Mouse (Mus musculus): ENCODE results near the gene Uqcc2. TPM values are rescaled to one million over a fixed set of nuclear protein-coding genes. Genes with fewer than 3 reads are reported as not detected.

Gene Uqcc2
- polyA plus RNA-seq, 1 experiment = 1,028 TPM

DNA sequence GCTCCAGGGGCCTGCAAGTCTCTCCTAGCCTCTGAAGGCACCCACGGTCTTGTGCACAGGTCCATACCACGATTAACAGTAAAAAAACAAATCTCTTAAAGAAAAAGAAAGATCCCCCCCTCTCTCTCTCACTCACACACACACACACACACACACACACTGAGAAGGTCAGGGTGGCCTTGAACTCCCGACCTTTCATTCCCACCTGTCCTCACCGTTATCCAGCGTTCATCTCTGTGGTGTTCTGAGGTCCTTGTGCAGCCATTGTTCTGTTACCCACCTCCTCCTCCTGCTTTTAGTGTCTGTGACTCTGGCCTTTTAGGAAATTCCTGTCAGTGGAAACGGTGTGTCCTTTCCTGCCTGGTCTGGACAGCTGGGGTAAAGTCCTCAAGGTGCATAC is 55.2 kb downstream of the Uqcc2 start:
- H3K27me3 ChIP-seq (ENCODE audit: control insufficient read depth, insufficient read depth, low read length) = no peaks in the 10 kb centered on the region
- H3K36me3 ChIP-seq (ENCODE audit: control insufficient read depth, insufficient read depth, low read length) = no peaks in the 10 kb centered on the region
- TF ChIP-seq POLR2A (IDR thresholded peaks at IDR 0.05; ENCODE audit: control insufficient read depth, low read depth, low read length) = no peak
- no peak for TF ChIP-seq CTCF (IDR thresholded peaks at IDR 0.05; ENCODE audit: control insufficient read depth, insufficient read depth, insufficient replicate concordance, low read depth, low read length)
- no peak overlapping the region for H3K27ac ChIP-seq (ENCODE audit: control insufficient read depth, insufficient read depth, low read depth, low read length)
- no peak overlapping the region for H3K4me3 ChIP-seq (ENCODE audit: control insufficient read depth, low read depth, low read length)
- no peaks in the 10 kb centered on the region; the same call in 1 of the 2 replicates for H3K4me1 ChIP-seq (ENCODE audit: control insufficient read depth, insufficient read depth, low read length)

DNA sequence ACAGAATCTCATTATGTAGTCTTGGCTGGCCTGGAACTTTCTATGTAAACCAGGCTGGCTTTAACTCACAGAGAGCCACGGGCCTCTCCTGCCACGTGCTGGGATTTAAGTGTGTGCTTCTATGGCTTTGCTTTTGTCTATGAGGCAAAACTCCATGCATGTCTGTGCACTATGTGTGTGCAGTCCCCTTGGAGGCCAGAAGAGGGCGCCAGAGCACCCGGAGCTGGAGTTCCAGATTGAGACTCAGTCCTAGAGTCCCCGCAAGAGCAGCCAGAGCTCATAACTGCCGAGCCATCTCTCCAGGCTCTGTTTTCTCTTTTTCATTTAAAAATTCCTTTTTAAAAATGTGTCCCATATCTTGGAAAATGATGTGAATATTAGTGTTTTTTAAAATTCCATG is 55.8 kb downstream of the Uqcc2 start:
- no peak overlapping the region for H3K4me3 ChIP-seq (ENCODE audit: control insufficient read depth, low read depth, low read length)
- H3K4me1 ChIP-seq (ENCODE audit: control insufficient read depth, insufficient read depth, low read length) = no peaks in the 10 kb centered on the region; the same call in 1 of the 2 replicates
- H3K27me3 ChIP-seq (ENCODE audit: control insufficient read depth, insufficient read depth, low read length) = no peaks in the 10 kb centered on the region
- no peaks in the 10 kb centered on the region for H3K36me3 ChIP-seq (ENCODE audit: control insufficient read depth, insufficient read depth, low read length)
- no peak overlapping the region for H3K27ac ChIP-seq (ENCODE audit: control insufficient read depth, insufficient read depth, low read depth, low read length)
- TF ChIP-seq CTCF (IDR thresholded peaks at IDR 0.05; ENCODE audit: control insufficient read depth, insufficient read depth, insufficient replicate concordance, low read depth, low read length) (peak; percentile 85; the same call in 1 of the 2 replicates), POLR2A (IDR thresholded peaks at IDR 0.05; ENCODE audit: control insufficient read depth, low read depth, low read length) (no peak)

DNA sequence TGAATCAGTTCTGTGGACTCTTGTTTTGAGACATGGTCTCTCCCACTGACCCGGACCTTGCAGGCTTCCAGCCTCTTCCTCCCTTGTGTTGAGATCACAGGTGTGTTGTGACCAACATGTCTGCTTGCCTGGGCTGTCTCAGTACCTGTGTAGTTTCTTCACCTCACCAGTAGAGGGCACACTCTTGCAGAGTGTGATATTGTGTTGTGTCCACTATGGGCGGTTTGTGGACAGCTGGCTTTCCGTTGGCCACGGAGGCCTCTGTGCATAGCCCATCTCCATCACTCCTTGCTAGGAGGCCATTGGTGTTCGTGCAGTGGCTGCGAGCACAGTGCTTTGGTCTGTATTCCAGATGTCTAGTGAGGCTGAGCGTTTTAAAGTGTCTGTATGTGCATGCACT is 56.6 kb downstream of the Uqcc2 start:
- Histone ChIP-seq H3K4me3 (ENCODE audit: control insufficient read depth, low read depth, low read length) (no peak overlapping the region), H3K27me3 (ENCODE audit: control insufficient read depth, insufficient read depth, low read length) (no peaks in the 10 kb centered on the region), H3K4me1 (ENCODE audit: control insufficient read depth, insufficient read depth, low read length) (no peaks in the 10 kb centered on the region; the same call in 1 of the 2 replicates), H3K27ac (ENCODE audit: control insufficient read depth, insufficient read depth, low read depth, low read length) (no peak overlapping the region), H3K36me3 (ENCODE audit: control insufficient read depth, insufficient read depth, low read length) (no peaks in the 10 kb centered on the region)
- TF ChIP-seq CTCF (IDR thresholded peaks at IDR 0.05; ENCODE audit: control insufficient read depth, insufficient read depth, insufficient replicate concordance, low read depth, low read length) (peak; percentile 53; the same call in 1 of the 2 replicates), POLR2A (IDR thresholded peaks at IDR 0.05; ENCODE audit: control insufficient read depth, low read depth, low read length) (no peak)

DNA sequence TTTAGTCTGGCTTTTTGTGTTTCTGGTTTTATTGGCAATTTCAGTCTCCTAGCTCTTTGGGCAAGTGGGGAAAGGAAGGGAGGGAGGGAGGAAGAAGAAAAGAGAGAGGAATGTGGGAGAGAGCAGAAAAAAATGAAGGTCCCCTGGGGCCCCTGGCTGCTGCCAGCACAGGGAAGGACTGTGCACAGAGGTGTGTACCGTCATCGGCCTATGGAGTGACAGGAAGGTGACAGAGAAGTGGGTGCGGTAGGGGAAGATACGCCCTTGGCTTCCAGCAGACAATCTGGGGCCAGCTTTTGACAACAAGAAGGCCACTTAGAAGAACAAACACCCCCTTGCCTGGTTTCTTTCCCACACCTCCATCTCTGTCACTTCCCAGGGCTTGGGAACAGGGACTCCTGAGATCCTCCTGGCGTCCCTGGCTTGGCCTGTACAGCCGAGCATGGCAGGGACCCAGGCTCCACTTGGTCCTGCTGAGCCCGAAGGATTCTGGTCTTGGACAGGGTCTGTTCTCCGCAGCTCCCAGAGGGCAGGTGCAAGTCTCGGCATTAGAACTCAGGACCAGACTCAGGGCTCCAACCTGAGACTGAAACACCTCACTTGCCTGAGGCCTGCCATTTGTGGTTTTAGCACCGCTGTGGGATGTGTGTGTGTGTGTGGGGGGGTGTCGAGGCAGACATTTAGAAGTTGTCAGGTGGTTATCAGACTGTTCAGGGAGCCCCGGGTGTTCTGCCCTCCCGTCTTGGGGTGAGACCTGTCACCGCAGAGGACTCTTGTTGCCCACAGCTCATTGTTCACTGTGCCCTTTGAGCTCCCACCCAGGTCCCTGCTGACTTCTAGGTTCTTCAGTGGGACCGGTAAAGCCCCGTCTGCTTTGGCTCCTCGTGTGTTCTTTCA is 58.6 kb downstream of the Uqcc2 start:
- Histone ChIP-seq H3K4me3 (ENCODE audit: control insufficient read depth, low read depth, low read length) (no peak overlapping the region), H3K4me1 (ENCODE audit: control insufficient read depth, insufficient read depth, low read length) (no peaks in the 10 kb centered on the region; the same call in 1 of the 2 replicates), H3K27me3 (ENCODE audit: control insufficient read depth, insufficient read depth, low read length) (no peaks in the 10 kb centered on the region), H3K36me3 (ENCODE audit: control insufficient read depth, insufficient read depth, low read length) (no peaks in the 10 kb centered on the region), H3K27ac (ENCODE audit: control insufficient read depth, insufficient read depth, low read depth, low read length) (no peak overlapping the region)
- TF ChIP-seq POLR2A (IDR thresholded peaks at IDR 0.05; ENCODE audit: control insufficient read depth, low read depth, low read length) (no peak), CTCF (IDR thresholded peaks at IDR 0.05; ENCODE audit: control insufficient read depth, insufficient read depth, insufficient replicate concordance, low read depth, low read length) (no peak)

DNA sequence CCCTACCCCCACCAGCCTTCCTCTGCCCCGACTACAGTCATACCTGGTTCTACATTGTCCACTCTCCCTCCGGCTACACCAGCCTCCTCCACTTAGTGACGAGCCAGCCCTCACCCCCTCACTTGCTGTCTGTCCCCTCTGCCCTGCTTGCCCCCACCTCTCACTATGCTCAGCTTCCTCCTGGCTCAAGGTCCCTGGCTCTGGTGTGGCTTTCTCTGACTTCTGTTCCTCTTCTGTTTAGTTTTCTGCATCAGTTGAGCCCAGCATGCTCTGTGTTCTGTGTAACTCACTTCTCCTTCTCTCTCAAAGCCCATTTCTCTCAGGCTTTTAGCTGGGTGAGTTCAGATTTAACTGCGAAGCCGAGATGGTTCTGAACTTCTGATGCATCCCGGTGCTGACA is 59.5 kb downstream of the Uqcc2 start:
- Histone ChIP-seq H3K36me3 (ENCODE audit: control insufficient read depth, insufficient read depth, low read length) (no peaks in the 10 kb centered on the region), H3K4me1 (ENCODE audit: control insufficient read depth, insufficient read depth, low read length) (no peaks in the 10 kb centered on the region), H3K27me3 (ENCODE audit: control insufficient read depth, insufficient read depth, low read length) (no peaks in the 10 kb centered on the region), H3K4me3 (ENCODE audit: control insufficient read depth, low read depth, low read length) (no peak overlapping the region), H3K27ac (ENCODE audit: control insufficient read depth, insufficient read depth, low read depth, low read length) (no peak overlapping the region)
- no peak for TF ChIP-seq CTCF (IDR thresholded peaks at IDR 0.05; ENCODE audit: control insufficient read depth, insufficient read depth, insufficient replicate concordance, low read depth, low read length)
- no peak for TF ChIP-seq POLR2A (IDR thresholded peaks at IDR 0.05; ENCODE audit: control insufficient read depth, low read depth, low read length)

DNA sequence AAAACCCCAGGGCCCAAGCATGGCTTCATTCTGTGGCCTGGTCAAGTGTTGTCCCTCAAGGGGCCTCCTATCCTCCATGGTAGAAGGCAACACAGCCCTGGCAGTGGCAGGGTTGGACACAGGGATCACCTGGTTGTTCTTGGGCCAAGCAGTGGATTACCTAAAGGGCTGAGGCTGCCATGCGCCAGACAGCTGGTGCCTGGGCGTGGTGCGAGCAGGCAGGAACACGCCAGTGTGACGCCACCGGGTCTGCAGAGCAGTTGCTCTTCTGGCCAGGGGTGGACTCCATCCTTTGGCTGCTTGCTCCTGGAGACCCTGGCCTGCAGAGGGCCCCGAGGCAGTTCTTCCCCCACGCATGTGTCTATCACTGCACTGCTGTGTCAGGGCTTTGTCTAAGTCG is 59.9 kb downstream of the Uqcc2 start:
- TF ChIP-seq POLR2A (IDR thresholded peaks at IDR 0.05; ENCODE audit: control insufficient read depth, low read depth, low read length) (no peak), CTCF (IDR thresholded peaks at IDR 0.05; ENCODE audit: control insufficient read depth, insufficient read depth, insufficient replicate concordance, low read depth, low read length) (no peak)
- Histone ChIP-seq H3K27ac (ENCODE audit: control insufficient read depth, insufficient read depth, low read depth, low read length) (no peak overlapping the region), H3K4me3 (ENCODE audit: control insufficient read depth, low read depth, low read length) (no peak overlapping the region), H3K36me3 (ENCODE audit: control insufficient read depth, insufficient read depth, low read length) (no peaks in the 10 kb centered on the region), H3K4me1 (ENCODE audit: control insufficient read depth, insufficient read depth, low read length) (no peaks in the 10 kb centered on the region), H3K27me3 (ENCODE audit: control insufficient read depth, insufficient read depth, low read length) (no peaks in the 10 kb centered on the region)

DNA sequence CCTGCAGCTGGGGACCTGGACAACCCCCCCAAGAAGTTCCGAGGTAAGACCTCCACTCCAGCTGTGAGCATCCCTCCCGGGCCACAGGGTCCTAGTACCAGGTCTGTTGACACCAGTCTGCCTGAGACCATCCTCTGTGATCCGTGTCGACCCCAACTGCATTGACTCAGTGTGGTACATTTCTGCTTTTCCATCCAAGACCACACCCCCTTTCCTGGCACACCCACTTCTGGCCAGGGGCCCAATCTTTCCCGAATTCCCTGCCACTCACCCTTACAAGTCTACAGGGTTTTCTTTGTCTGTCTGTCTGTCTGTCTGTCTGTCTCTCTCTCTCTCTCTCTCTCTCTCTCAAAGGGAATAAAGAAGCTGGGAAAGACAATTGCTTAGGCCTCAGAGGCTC is 60.6 kb downstream of the Uqcc2 start:
- H3K4me1 ChIP-seq (ENCODE audit: control insufficient read depth, insufficient read depth, low read length) = no peaks in the 10 kb centered on the region
- no peaks in the 10 kb centered on the region for H3K36me3 ChIP-seq (ENCODE audit: control insufficient read depth, insufficient read depth, low read length)
- H3K27ac ChIP-seq (ENCODE audit: control insufficient read depth, insufficient read depth, low read depth, low read length) = no peak overlapping the region
- no peak overlapping the region for H3K4me3 ChIP-seq (ENCODE audit: control insufficient read depth, low read depth, low read length)
- no peaks in the 10 kb centered on the region for H3K27me3 ChIP-seq (ENCODE audit: control insufficient read depth, insufficient read depth, low read length)
- no peak for TF ChIP-seq CTCF (IDR thresholded peaks at IDR 0.05; ENCODE audit: control insufficient read depth, insufficient read depth, insufficient replicate concordance, low read depth, low read length)
- TF ChIP-seq POLR2A (IDR thresholded peaks at IDR 0.05; ENCODE audit: control insufficient read depth, low read depth, low read length) = no peak

Other genes starting within 250 kb of the Uqcc2 start
- 6.5 TPM in 2 replicates for gene Kifc5b, start 216.8 kb downstream of the Uqcc2 start, polyA plus RNA-seq (2012; rRNA removed)
- gene Phf1, start 200.9 kb downstream of the Uqcc2 start, polyA plus RNA-seq (2012; rRNA removed) = 132 and 136 TPM in 2 replicates
- 24.0 and 30.9 TPM in 2 replicates for gene Cuta, start 194.3 kb downstream of the Uqcc2 start, polyA plus RNA-seq (2012; rRNA removed)
- 109 and 113 TPM in 2 replicates for gene Syngap1, start 192.7 kb downstream of the Uqcc2 start, polyA plus RNA-seq (2012; rRNA removed)
- gene Zbtb9, start 160.7 kb downstream of the Uqcc2 start, polyA plus RNA-seq (2012; rRNA removed) = 9.8 and 11.9 TPM in 2 replicates
- gene Bak1, start 104.9 kb downstream of the Uqcc2 start, polyA plus RNA-seq (2012; rRNA removed) = 14.3 and 18.3 TPM in 2 replicates
- 32.7 and 34.2 TPM in 2 replicates for gene Itpr3, start 76.6 kb downstream of the Uqcc2 start, polyA plus RNA-seq (2012; rRNA removed)
- 0.05 and 0.06 TPM in 2 replicates for gene Ip6k3, start 33.9 kb upstream of the Uqcc2 start, polyA plus RNA-seq (2012; rRNA removed)
- gene Lemd2, start 70.6 kb upstream of the Uqcc2 start, polyA plus RNA-seq (2012; rRNA removed) = 40.5 and 46.0 TPM in 2 replicates